Mouse (Mus musculus): ENCODE measurements around the gene Sytl1.

DNA sequence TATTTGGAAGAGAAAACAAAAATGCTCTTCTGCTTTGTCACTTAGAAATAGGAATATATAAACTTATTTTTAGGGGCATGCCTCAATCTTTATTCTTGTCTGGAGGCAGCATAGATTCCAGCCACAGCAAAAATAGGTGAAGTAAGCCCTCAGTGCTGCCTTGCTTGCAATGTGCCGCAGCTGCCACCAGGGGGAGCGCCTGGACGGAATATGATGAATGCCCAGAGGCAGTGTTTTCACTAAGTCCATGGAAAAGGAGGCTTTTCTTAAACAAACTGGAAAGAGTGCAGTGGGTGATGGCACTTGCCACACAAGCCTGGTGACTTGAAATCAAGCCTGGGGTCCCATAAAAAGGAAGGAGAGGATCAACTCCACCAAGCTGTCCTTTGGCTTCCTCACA lies 47.0 kb upstream of the Sytl1 start:
- TF ChIP-seq POLR2A (IDR thresholded peaks at IDR 0.05; ENCODE audit: insufficient read depth, low read depth, low read length) (no peak), CTCF (IDR thresholded peaks at IDR 0.05; ENCODE audit: insufficient read depth, low read depth, low read length) (peak; percentile 93)

All from olfactory bulb, adult 2 months (tissue).